Mouse (Mus musculus) CH12.LX (cell line): ENCODE measurements around the gene Acbd4. TPM values are rescaled to one million over a fixed set of nuclear protein-coding genes. Genes with fewer than 3 reads are reported as not detected.

Experiments
- DNase-seq: peaks from one replicate; pipeline ENCODE4 v3.0.0-alpha.2; 2013; ENCODE audit errors: extremely low read depth
- H3K27ac ChIP-seq: 2 replicates; pipeline ENCODE4 v1.5.1; 2012; ENCODE audit warnings: low read depth, mild to moderate bottlenecking, control low read depth, moderate library complexity; ENCODE audit not compliant: insufficient read depth
- H3K27me3 ChIP-seq: replicated peaks from 2 replicates; pipeline ENCODE3; 2012; ENCODE audit warnings: inconsistent platforms
- H3K36me3 ChIP-seq, 2 experiments: replicated peaks in 1 of 2; 2 replicates each; pipeline versions ENCODE3 to v1.6.1; 2012; ENCODE audit warnings: inconsistent platforms in 1 of 2, low read length in 1 of 2, mild to moderate bottlenecking in 1 of 2, mixed read lengths in 1 of 2, moderate library complexity in 1 of 2; ENCODE audit not compliant: control insufficient read depth in 1 of 2, insufficient read depth in 1 of 2
- H3K4me1 ChIP-seq, 2 experiments: 2 replicates each; pipeline ENCODE4 v1.6.1; 2012; ENCODE audit warnings: inconsistent platforms in 1 of 2, moderate library complexity in 1 of 2; ENCODE audit not compliant: insufficient read depth in 2 of 2, control insufficient read depth in 1 of 2
- H3K4me2 ChIP-seq: 2 replicates; pipeline ENCODE4 v1.6.1; 2012; ENCODE audit warnings: low read depth, mild to moderate bottlenecking, control low read depth; ENCODE audit not compliant: poor library complexity, insufficient read depth, severe bottlenecking
- H3K4me3 ChIP-seq, 3 experiments: fragments of 150-350 bp in 1 of 3; sonication (generic) in 1 of 3; replicated peaks in 1 of 3; 2 replicates each; pipeline versions ENCODE3 to v1.5.1; 2011 to 2012; ENCODE audit warnings: low read depth in 2 of 3, low read length in 2 of 3, mild to moderate bottlenecking in 2 of 3, moderate library complexity in 2 of 3, control low read depth in 1 of 3, improper control_type of control experiment in 1 of 3, inconsistent platforms in 1 of 3, mixed read lengths in 1 of 3; ENCODE audit not compliant: poor library complexity in 1 of 3
- H3K79me2 ChIP-seq: replicated peaks from 2 replicates; pipeline ENCODE4 v1.6.1; 2012; ENCODE audit warnings: mild to moderate bottlenecking, moderate library complexity; ENCODE audit not compliant: control insufficient read depth, poor library complexity, insufficient read depth, severe bottlenecking; ENCODE audit errors: extremely low read depth
- H3K9ac ChIP-seq: 2 replicates; pipeline ENCODE4 v1.6.1; 2012; ENCODE audit warnings: low read depth, mild to moderate bottlenecking, control low read depth, moderate library complexity; ENCODE audit not compliant: insufficient read depth
- H3K9me3 ChIP-seq: replicated peaks from 2 replicates; pipeline ENCODE3; 2012; ENCODE audit warnings: low read length, inconsistent platforms, mixed read lengths
- CHD1 ChIP-seq: IDR thresholded peaks from 2 replicates; pipeline ENCODE4 v1.6.1; 2012; ENCODE audit warnings: low read depth, low read length, improper control_type of control experiment, inconsistent platforms
- CHD2 ChIP-seq: IDR thresholded peaks from 2 replicates; pipeline ENCODE4 v1.6.1; 2011; ENCODE audit warnings: low read length, improper control_type of control experiment
- CTCF ChIP-seq, 2 experiments: IDR thresholded peaks in 1 of 2; conservative IDR thresholded peaks in 1 of 2; 2 replicates each; pipeline ENCODE4 v1.5.1; 2011 to 2012; ENCODE audit warnings: low read depth in 2 of 2, low read length in 2 of 2, improper control_type of control experiment in 1 of 2, inconsistent platforms in 1 of 2, mild to moderate bottlenecking in 1 of 2, moderate library complexity in 1 of 2
- E2F4 ChIP-seq: IDR thresholded peaks from 2 replicates; pipeline ENCODE4 v1.6.1; 2011; ENCODE audit warnings: low read depth, low read length, improper control_type of control experiment; ENCODE audit not compliant: insufficient replicate concordance
- ELF1 ChIP-seq: IDR thresholded peaks from 2 replicates; pipeline ENCODE4 v1.6.1; 2014; ENCODE audit warnings: low read depth, mild to moderate bottlenecking, inconsistent platforms, low read length, improper control_type of control experiment
- EP300 ChIP-seq: IDR thresholded peaks from 2 replicates; pipeline ENCODE4 v1.6.1; 2011; ENCODE audit warnings: low read length, improper control_type of control experiment
- GABPA ChIP-seq: IDR thresholded peaks from 2 replicates; pipeline ENCODE4 v1.6.1; 2012; ENCODE audit warnings: low read depth, low read length, improper control_type of control experiment, inconsistent platforms; ENCODE audit not compliant: insufficient replicate concordance
- HCFC1 ChIP-seq: IDR thresholded peaks from 2 replicates; pipeline ENCODE4 v1.6.1; 2012; ENCODE audit warnings: low read depth, mild to moderate bottlenecking, inconsistent platforms, low read length, improper control_type of control experiment
- IRF4 ChIP-seq: IDR thresholded peaks from 2 replicates; pipeline ENCODE4 v1.6.1; 2014; ENCODE audit warnings: low read depth, mild to moderate bottlenecking, inconsistent platforms, low read length, improper control_type of control experiment
- JUN ChIP-seq: IDR thresholded peaks from 2 replicates; pipeline ENCODE4 v1.6.1; 2011; ENCODE audit warnings: low read depth, mild to moderate bottlenecking, low read length, improper control_type of control experiment, moderate library complexity; ENCODE audit not compliant: insufficient read depth
- MAFK ChIP-seq: IDR thresholded peaks from 2 replicates; pipeline ENCODE4 v1.6.1; 2011; ENCODE audit warnings: low read length, improper control_type of control experiment; ENCODE audit not compliant: insufficient replicate concordance
- MXI1 ChIP-seq: IDR thresholded peaks from 2 replicates; pipeline ENCODE4 v1.6.1; 2011; ENCODE audit warnings: mild to moderate bottlenecking, low read depth, low read length, improper control_type of control experiment
- MYC ChIP-seq: IDR thresholded peaks from 2 replicates; pipeline ENCODE4 v1.6.1; 2011; ENCODE audit warnings: low read depth, mild to moderate bottlenecking, improper control_type of control experiment, low read length
- NELFE ChIP-seq: IDR thresholded peaks from 2 replicates; pipeline ENCODE4 v1.6.1; 2011; ENCODE audit warnings: low read depth, low read length, improper control_type of control experiment
- NRF1 ChIP-seq: IDR thresholded peaks from 2 replicates; pipeline ENCODE4 v1.6.1; 2014; ENCODE audit warnings: low read depth, mild to moderate bottlenecking, inconsistent platforms, low read length, improper control_type of control experiment, moderate library complexity
- PAX5 ChIP-seq: IDR thresholded peaks from 2 replicates; pipeline ENCODE4 v1.6.1; 2012; ENCODE audit warnings: low read length, inconsistent platforms, mixed read lengths
- POLR2A ChIP-seq: IDR thresholded peaks from 2 replicates; pipeline ENCODE4 v1.6.1; 2011; ENCODE audit warnings: low read depth, mild to moderate bottlenecking, improper control_type of control experiment, low read length
- RAD21 ChIP-seq: IDR thresholded peaks from 2 replicates; pipeline ENCODE4 v1.6.1; 2011; ENCODE audit warnings: low read depth, mild to moderate bottlenecking, low read length, improper control_type of control experiment, moderate library complexity
- RCOR1 ChIP-seq: conservative IDR thresholded peaks from 2 replicates; pipeline ENCODE4 v1.6.1; 2012; ENCODE audit warnings: low read depth, mild to moderate bottlenecking, inconsistent platforms, low read length, improper control_type of control experiment
- SIN3A ChIP-seq: IDR thresholded peaks from 2 replicates; pipeline ENCODE4 v1.6.1; 2012; ENCODE audit warnings: low read length, improper control_type of control experiment, inconsistent platforms
- SMC3 ChIP-seq: IDR thresholded peaks from 2 replicates; pipeline ENCODE4 v1.6.1; 2011; ENCODE audit warnings: low read depth, low read length, improper control_type of control experiment
- TBP ChIP-seq: conservative IDR thresholded peaks from 2 replicates; pipeline ENCODE4 v1.6.1; 2011; ENCODE audit warnings: low read depth, low read length, improper control_type of control experiment
- TCF12 ChIP-seq: IDR thresholded peaks from 2 replicates; pipeline ENCODE4 v1.6.1; 2014; ENCODE audit warnings: low read depth, mild to moderate bottlenecking, inconsistent platforms, low read length, improper control_type of control experiment
- USF1 ChIP-seq: IDR thresholded peaks from 2 replicates; pipeline ENCODE4 v1.6.1; 2014; ENCODE audit warnings: low read depth, mild to moderate bottlenecking, inconsistent platforms, low read length, improper control_type of control experiment
- USF2 ChIP-seq: conservative IDR thresholded peaks from 2 replicates; pipeline ENCODE4 v1.6.1; 2011; ENCODE audit warnings: low read depth, low read length, improper control_type of control experiment
- ZC3H11A ChIP-seq: IDR thresholded peaks from 2 replicates; pipeline ENCODE4 v1.6.1; 2012; ENCODE audit warnings: low read depth, mild to moderate bottlenecking, inconsistent platforms, low read length, improper control_type of control experiment
- ZKSCAN1 ChIP-seq: IDR thresholded peaks from 2 replicates; pipeline ENCODE4 v1.6.1; 2012; ENCODE audit warnings: low read depth, inconsistent platforms, low read length, improper control_type of control experiment, borderline replicate concordance
- dilution Hi-C: fragments of 300-500 bp; cut with MboI; formaldehyde crosslinking; loops from 2 replicates; pipeline ENCODE4 v1.14.3; 2020; ENCODE audit warnings: low sequenced_read_pairs; ENCODE audit not compliant: extremely low pct_unique_long_range_greater_than_20kb, extremely low pct_ligation_motif_present
- in situ Hi-C: fragments of 300-500 bp; cut with MboI; formaldehyde crosslinking; loops from 3 replicates; pipeline ENCODE4 v1.14.3; 2019; ENCODE audit warnings: low sequenced_read_pairs, low pct_ligation_motif_present, low pct_unique_long_range_greater_than_20kb, mixed read lengths
- polyA plus RNA-seq: library from polyadenylated mRNA; unstranded; fragments of >175 nt; gene quantifications from 2 replicates; pipeline ENCODE4 v1.2.1, GENCODE M21; 2012; ENCODE audit warnings: low read depth; ENCODE audit not compliant: insufficient read length
- total RNA-seq, 2 experiments: library from RNA; depleted of rRNA; stranded (reverse); fragments of 300-350 nt in 1 of 2; fragments of >200 nt in 1 of 2; gene quantifications; 2 replicates each; pipeline ENCODE4 v1.2.3; 2012 to 2014

Acbd4 gene
- total and polyA plus RNA-seq, 3 experiments = 51.4 to 68.4 (median 62.6) TPM

- H3K79me2 ChIP-seq = no peaks in the 10 kb centered on the region; the same call in 1 of the 2 replicates
- TF ChIP-seq MXI1 = no peak
- no peak for TF ChIP-seq CHD2
- no peak for TF ChIP-seq ZKSCAN1
- no peak for TF ChIP-seq HCFC1
- no peak for TF ChIP-seq MAFK
- no peak for TF ChIP-seq SIN3A
- TF ChIP-seq GABPA = no peak
- no peak for TF ChIP-seq E2F4
- TF ChIP-seq ZC3H11A = no peak
- no peak for TF ChIP-seq IRF4
- TF ChIP-seq CTCF (conservative IDR thresholded peaks at IDR 0.05 in 1 of 2, IDR thresholded peaks at IDR 0.05 in 1 of 2; ENCODE audit: low read depth in 2 of 2, low read length in 2 of 2) = no peak
- no peak for TF ChIP-seq POLR2A
- TF ChIP-seq PAX5 = no peak
- no peak for TF ChIP-seq SMC3
- no peak for TF ChIP-seq MYC
- TF ChIP-seq USF2 = no peak
- TF ChIP-seq NELFE = no peak
- no peak for TF ChIP-seq CHD1
- TF ChIP-seq USF1 = no peak
- TF ChIP-seq RCOR1 = no peak
- dilution Hi-C loops = no loop called here
- in situ Hi-C loops = no loop called here
- DNase-seq = no peak
- no peak overlapping the region for H3K9ac ChIP-seq
- H3K27ac ChIP-seq = no peak overlapping the region
- no peak overlapping the region for H3K4me2 ChIP-seq
- H3K9me3 ChIP-seq = no peaks in the 10 kb centered on the region
- no peak overlapping the region for H3K4me3 ChIP-seq
- H3K36me3 ChIP-seq = peaks cover 79 to 82% of the 10 kb centered on the region in 2 experiments
- no peaks in the 10 kb centered on the region for H3K27me3 ChIP-seq
- H3K4me1 ChIP-seq = peaks cover 10 to 54% of the 10 kb centered on the region in 2 experiments
Measured at GRCm38 (mm10) chr11:103053191-103054076, 48.0 kb upstream of the Acbd4 start.

- no peak overlapping the region for H3K4me2 ChIP-seq
- H3K9ac ChIP-seq = no peak overlapping the region
- H3K36me3 ChIP-seq = peaks cover 86 to 92% of the 10 kb centered on the region in 2 experiments
- TF ChIP-seq JUN (no peak), SMC3 (peak; percentile 74), RAD21 (peak; percentile 70), TCF12 (peak; percentile 35; the same call in 1 of the 2 replicates), IRF4 (no peak), NRF1 (no peak), EP300 (no peak), CHD2 (no peak), TBP (no peak), USF2 (no peak), ELF1 (no peak), CTCF (conservative IDR thresholded peaks at IDR 0.05 in 1 of 2, IDR thresholded peaks at IDR 0.05 in 1 of 2; ENCODE audit: low read depth in 2 of 2, low read length in 2 of 2) (peak; percentile 89 to 91)
- in situ Hi-C loops (no loop called here), dilution Hi-C loops (no loop called here)
- H3K4me1 ChIP-seq = peaks cover 10 to 56% of the 10 kb centered on the region in 2 experiments
- peak; percentile 91 for DNase-seq
- no peak overlapping the region for H3K4me3 ChIP-seq
- no peaks in the 10 kb centered on the region for H3K27me3 ChIP-seq
- H3K27ac ChIP-seq = no peak overlapping the region
- no peaks in the 10 kb centered on the region for H3K9me3 ChIP-seq
- no peaks in the 10 kb centered on the region; the same call in 1 of the 2 replicates for H3K79me2 ChIP-seq
Measured at GRCm38 (mm10) chr11:103054798-103055197, 46.7 kb upstream of the Acbd4 start.
